Mouse (Mus musculus): ENCODE results near the gene Cnih3. TPM values are rescaled to one million over a fixed set of nuclear protein-coding genes. Genes with fewer than 3 reads are reported as not detected.

Gene Cnih3
- total RNA-seq, 2 experiments from 2014 or later = 73.8 to 96.1 TPM

Other genes with a start within 250 kb of the Cnih3 start
- 10 to 100 TPM; 30.0 to 31.9 TPM for gene Nvl, start 208.4 kb upstream of the Cnih3 start, total RNA-seq (2021)
- gene Cnih4, start 207.9 kb upstream of the Cnih3 start, total RNA-seq (2021) = 10 to 100 TPM; 28.7 to 33.3 TPM
- 10 to 100 TPM; 98.1 to 98.9 TPM for gene Wdr26, start 140.6 kb upstream of the Cnih3 start, total RNA-seq (2021)
- gene Ccdc121, start 158.8 kb downstream of the Cnih3 start, total RNA-seq (2021) = under 1 TPM; 0.33 to 0.49 TPM
- 1 to 10 TPM; 1.1 to 1.9 TPM for gene Dnah14, start 223.9 kb downstream of the Cnih3 start, total RNA-seq (2021)

Measured in left cerebral cortex, adult 18-20 months (tissue).